Mouse (Mus musculus): ENCODE measurements around the gene Gm45234. TPM values are rescaled to one million over a fixed set of nuclear protein-coding genes. Genes with fewer than 3 reads are reported as not detected.
"Not testable (repeated sequence)": the region's sequence is repeated elsewhere in the genome, so short reads cannot be mapped to it uniquely, and the experiment has no call there.

The Gm45234 gene
- not detected in 2 replicates for polyA plus RNA-seq (2016; fragmentation: Nextera tagmentation; extraction: Ambion mirVana)

- Histone ChIP-seq H3K4me1 (peaks cover 46% of the 10 kb centered on the region), H3K27ac (peak within 1 kb of the TSS; percentile 97), H3K27me3 (replicated peaks) (no peaks in the 10 kb centered on the region), H3K9ac (peak within 1 kb of the TSS; percentile 97), H3K9me3 (no peaks in the 10 kb centered on the region), H3K4me2 (replicated peaks) (peak within 1 kb of the TSS; percentile 75), H3K36me3 (0 out of 2 replicates have a peak, but pooled peaks cover 3% of the 10 kb centered on the region), H3K4me3 (peak within 1 kb of the TSS; percentile 87)
- WGBS, result under 1% methylated on average over 75 of the region's 100 CpGs
- ATAC-seq (ENCODE audit: low FRiP score, low read depth), result peak; percentile 74
Measured at GRCm38 (mm10) chr6:124755831-124756595, at the start of gene Gm45234, which contains the start of gene Atn1. Gene Gm45234, minus strand, starts transcription at chr6:124756021. Gene Atn1, minus strand, starts transcription at chr6:124756524.

GRCm38 (mm10) chr6:124804341-124804740 is 48.5 kb upstream of the Gm45234 start:
- Histone ChIP-seq H3K36me3 (no peaks in the 10 kb centered on the region), H3K27ac (no peak overlapping the region), H3K4me3 (no peak overlapping the region), H3K4me1 (peaks cover 19% of the 10 kb centered on the region), H3K27me3 (replicated peaks) (no peaks in the 10 kb centered on the region), H3K9ac (no peak overlapping the region), H3K9me3 (no peaks in the 10 kb centered on the region), H3K4me2 (replicated peaks) (no peak overlapping the region)
- no peak for ATAC-seq (ENCODE audit: low FRiP score, low read depth)
- WGBS, result 92% methylated on average over 3 of the region's 3 CpGs

- H3K9me3 ChIP-seq; H3K27ac ChIP-seq; H3K27me3 ChIP-seq (replicated peaks); H3K4me2 ChIP-seq (replicated peaks); H3K4me3 ChIP-seq; ATAC-seq (ENCODE audit: low FRiP score, low read depth); H3K36me3 ChIP-seq; H3K9ac ChIP-seq: not testable (repeated sequence)
- H3K4me1 ChIP-seq, result peaks cover 12% of the 10 kb centered on the region
- WGBS, result 98% methylated on average over 4 of the region's 4 CpGs
Measured at GRCm38 (mm10) chr6:124803691-124804090, 47.9 kb upstream of the Gm45234 start.

- Histone ChIP-seq H3K4me2 (replicated peaks) (no peak overlapping the region), H3K9me3 (no peaks in the 10 kb centered on the region), H3K27ac (no peak overlapping the region), H3K9ac (no peak overlapping the region), H3K4me1 (peaks cover 6% of the 10 kb centered on the region), H3K27me3 (replicated peaks) (no peaks in the 10 kb centered on the region), H3K36me3 (no peaks in the 10 kb centered on the region), H3K4me3 (no peak overlapping the region)
- ATAC-seq (ENCODE audit: low FRiP score, low read depth), result no peak
- 75% methylated on average over 3 of the region's 3 CpGs for WGBS
Measured at GRCm38 (mm10) chr6:124803061-124803460, 47.2 kb upstream of the Gm45234 start.

DNA sequence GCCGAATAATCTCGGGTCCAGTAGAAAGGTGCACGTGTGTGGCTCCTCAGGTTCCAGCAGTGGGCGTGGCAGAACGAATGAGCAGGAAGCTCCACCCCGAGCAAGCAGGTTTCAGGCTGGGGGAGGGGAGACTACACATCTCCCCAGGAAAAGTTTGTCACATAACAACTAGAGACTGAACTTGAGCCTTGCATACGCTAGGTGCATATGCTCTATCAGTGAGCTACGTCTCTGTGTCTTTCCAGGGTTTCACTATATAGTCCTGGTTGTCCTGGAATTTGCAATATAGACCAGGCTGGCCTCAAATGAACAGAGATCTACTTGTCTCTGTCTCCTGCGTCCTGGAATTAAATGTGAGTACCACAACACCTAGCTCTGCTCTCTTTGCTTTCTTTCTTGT is 46.6 kb upstream of the Gm45234 start:
- not testable (repeated sequence) for H3K9ac ChIP-seq; H3K9me3 ChIP-seq; H3K4me1 ChIP-seq; H3K27ac ChIP-seq; H3K4me3 ChIP-seq; H3K36me3 ChIP-seq; H3K27me3 ChIP-seq (replicated peaks); ATAC-seq (ENCODE audit: low FRiP score, low read depth)
- H3K4me2 ChIP-seq (replicated peaks), result 0 out of 2 replicates have a peak overlapping the region, but pooled peaks have one; percentile 16
- 20% methylated on average over 6 of the region's 9 CpGs for WGBS

GRCm38 (mm10) chr6:124796200-124796599 is 40.4 kb upstream of the Gm45234 start:
- no peaks in the 10 kb centered on the region for H3K27me3 ChIP-seq (replicated peaks)
- H3K9me3 ChIP-seq, result no peaks in the 10 kb centered on the region
- no peaks in the 10 kb centered on the region for H3K4me1 ChIP-seq
- no peak overlapping the region for H3K27ac ChIP-seq
- no peak overlapping the region for H3K4me3 ChIP-seq
- no peaks in the 10 kb centered on the region for H3K36me3 ChIP-seq
- ATAC-seq (ENCODE audit: low FRiP score, low read depth), result no peak
- 84% methylated on average over 2 of the region's 2 CpGs for WGBS
- H3K9ac ChIP-seq, result no peak overlapping the region
- no peak overlapping the region for H3K4me2 ChIP-seq (replicated peaks)

- 70% methylated on average over 4 of the region's 4 CpGs for whole genome bisulfite sequencing
- H3K4me1 ChIP-seq, result no peaks in the 10 kb centered on the region
- no peak overlapping the region for H3K27ac ChIP-seq
- H3K9me3 ChIP-seq, result no peaks in the 10 kb centered on the region
- H3K27me3 ChIP-seq (replicated peaks), result no peaks in the 10 kb centered on the region
- no peak overlapping the region for H3K4me3 ChIP-seq
- no peak overlapping the region for H3K4me2 ChIP-seq (replicated peaks)
- no peak overlapping the region for H3K9ac ChIP-seq
- no peak for ATAC-seq (ENCODE audit: low FRiP score, low read depth)
- H3K36me3 ChIP-seq, result no peaks in the 10 kb centered on the region
Measured at GRCm38 (mm10) chr6:124795781-124796180, 40.0 kb upstream of the Gm45234 start.

GRCm38 (mm10) chr6:124791911-124792310 is 36.1 kb upstream of the Gm45234 start:
- Histone ChIP-seq H3K4me1 (no peaks in the 10 kb centered on the region), H3K9me3 (no peaks in the 10 kb centered on the region), H3K4me3 (no peak overlapping the region), H3K27me3 (replicated peaks) (no peaks in the 10 kb centered on the region), H3K27ac (no peak overlapping the region), H3K36me3 (no peaks in the 10 kb centered on the region), H3K9ac (no peak overlapping the region), H3K4me2 (replicated peaks) (no peak overlapping the region)
- WGBS, result 87% methylated on average over 3 of the region's 3 CpGs
- ATAC-seq (ENCODE audit: low FRiP score, low read depth), result no peak

DNA sequence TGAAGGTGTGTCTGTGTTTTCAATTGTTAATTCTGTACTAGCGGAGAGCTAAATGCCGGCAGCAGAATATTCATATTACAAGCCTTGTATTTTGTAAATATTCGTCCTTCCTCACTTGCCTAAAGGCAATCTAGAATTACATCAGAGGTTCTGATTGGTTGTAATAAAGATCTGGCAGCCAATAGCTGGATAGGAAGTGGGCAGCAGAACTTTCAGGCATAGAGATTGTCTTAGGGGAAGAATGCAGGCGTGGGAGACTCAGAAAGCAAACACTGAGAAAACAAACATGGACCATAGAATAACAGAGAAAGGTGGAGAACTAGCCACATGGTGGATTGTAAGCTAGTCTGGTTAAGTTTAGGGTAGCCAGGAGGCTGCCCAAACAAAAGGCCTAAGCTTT is 34.3 kb upstream of the Gm45234 start:
- WGBS, result 74% methylated on average over 4 of the region's 4 CpGs
- Histone ChIP-seq H3K9ac (no peak overlapping the region), H3K4me2 (replicated peaks) (no peak overlapping the region)

GRCm38 (mm10) chr6:124789519-124789918 is 33.7 kb upstream of the Gm45234 start:
- Histone ChIP-seq H3K4me3 (no peak overlapping the region), H3K27ac (no peak overlapping the region), H3K27me3 (replicated peaks) (no peaks in the 10 kb centered on the region), H3K36me3 (no peaks in the 10 kb centered on the region), H3K4me2 (replicated peaks) (no peak overlapping the region), H3K9ac (no peak overlapping the region), H3K4me1 (no peaks in the 10 kb centered on the region), H3K9me3 (no peaks in the 10 kb centered on the region)
- ATAC-seq (ENCODE audit: low FRiP score, low read depth), result no peak
- 86% methylated on average over 4 of the region's 4 CpGs for WGBS

More for the DNA sequence above, 34.3 kb upstream of the Gm45234 start:
- ATAC-seq (ENCODE audit: low FRiP score, low read depth), result no peak
- H3K36me3 ChIP-seq, result no peaks in the 10 kb centered on the region
- no peak overlapping the region for H3K27ac ChIP-seq
- H3K4me3 ChIP-seq, result no peak overlapping the region
- no peaks in the 10 kb centered on the region for H3K4me1 ChIP-seq
- H3K27me3 ChIP-seq (replicated peaks), result no peaks in the 10 kb centered on the region
- no peaks in the 10 kb centered on the region for H3K9me3 ChIP-seq

DNA sequence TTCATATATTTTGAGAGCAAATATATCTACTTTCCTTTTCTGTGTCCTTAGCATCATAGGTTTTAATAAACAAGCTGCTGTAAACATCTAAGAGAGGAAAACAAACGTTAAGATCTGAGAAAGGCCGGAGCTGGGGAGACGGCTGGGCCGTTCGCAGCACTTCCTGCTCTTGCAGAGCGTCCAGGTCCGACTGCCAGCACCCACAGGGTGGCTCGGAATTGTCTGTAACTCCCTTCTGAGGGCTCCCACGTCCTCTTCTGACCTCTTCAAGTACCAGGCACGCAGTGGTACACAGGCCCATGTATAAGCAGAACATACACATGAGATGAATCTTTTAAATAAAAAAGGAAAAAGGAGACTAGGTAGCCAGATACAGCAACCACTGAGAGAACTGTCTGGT is 31.9 kb upstream of the Gm45234 start:
- no peak overlapping the region for H3K4me2 ChIP-seq (replicated peaks)
- no peak overlapping the region for H3K27ac ChIP-seq
- H3K9ac ChIP-seq, result no peak overlapping the region
- H3K27me3 ChIP-seq (replicated peaks), result no peaks in the 10 kb centered on the region
- WGBS, result 81% methylated on average over 10 of the region's 10 CpGs
- ATAC-seq (ENCODE audit: low FRiP score, low read depth), result no peak
- no peak overlapping the region for H3K4me3 ChIP-seq
- no peaks in the 10 kb centered on the region for H3K36me3 ChIP-seq
- H3K9me3 ChIP-seq, result no peaks in the 10 kb centered on the region
- H3K4me1 ChIP-seq, result no peaks in the 10 kb centered on the region

DNA sequence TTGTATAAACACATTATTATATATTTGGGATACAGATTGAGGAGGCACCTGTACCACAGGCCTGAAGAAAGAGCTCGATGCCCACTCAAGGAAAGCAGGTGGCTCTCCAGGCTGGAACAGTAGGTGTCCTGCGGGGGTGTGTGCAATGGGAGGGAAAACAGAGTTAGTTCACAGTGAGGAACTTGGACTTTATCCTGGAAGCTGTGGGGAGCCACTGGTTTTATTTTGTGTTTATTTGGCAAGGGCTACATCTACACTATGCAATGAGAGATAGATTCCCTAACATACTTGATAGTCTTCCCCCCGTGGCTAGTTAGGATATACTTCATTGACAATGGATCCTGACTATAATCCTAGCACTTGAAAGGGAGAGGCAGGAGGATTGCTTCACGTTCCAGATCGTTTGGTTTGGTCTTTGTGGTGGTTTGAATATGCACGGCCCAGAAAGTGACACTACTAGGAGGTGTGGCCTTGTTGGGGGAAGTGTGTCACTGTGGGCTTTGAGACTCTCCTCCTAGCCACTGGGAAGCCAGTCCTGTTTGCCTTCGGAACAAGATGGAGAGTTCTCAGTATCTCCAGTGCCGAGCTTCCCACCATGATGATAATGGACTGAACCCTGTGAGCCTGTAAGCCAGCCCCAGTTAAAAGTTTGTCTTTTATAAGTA is 31.1 kb upstream of the Gm45234 start:
- Histone ChIP-seq H3K4me1 (no peaks in the 10 kb centered on the region), H3K9ac (no peak overlapping the region), H3K36me3 (no peaks in the 10 kb centered on the region), H3K4me3 (no peak overlapping the region), H3K27me3 (replicated peaks) (no peaks in the 10 kb centered on the region), H3K4me2 (replicated peaks) (no peak overlapping the region), H3K27ac (no peak overlapping the region), H3K9me3 (no peaks in the 10 kb centered on the region)
- WGBS, result 61% methylated on average over 8 of the region's 8 CpGs
- ATAC-seq (ENCODE audit: low FRiP score, low read depth), result no peak

All from neural tube, embryonic 12.5 days (tissue).